Mouse (Mus musculus): Measurements from ENCODE around the gene Cyp2d10.
"Not testable (repeated sequence)": the region's sequence is repeated elsewhere in the genome, so short reads cannot be mapped to it uniquely, and the experiment has no call there.

Cyp2d10 gene

GRCm38 (mm10) chr15:82406981-82407380 is at the start of gene Cyp2d10:
TSS of gene Cyp2d10 (minus strand) at chr15:82407195.
- no peak for DNase-seq (ENCODE audit: low spot score in 2 of 2)

- DNase-seq (ENCODE audit: low spot score in 2 of 2): not testable (repeated sequence)
Measured at GRCm38 (mm10) chr15:82456086-82456790, 49.2 kb upstream of the Cyp2d10 start.

DNA sequence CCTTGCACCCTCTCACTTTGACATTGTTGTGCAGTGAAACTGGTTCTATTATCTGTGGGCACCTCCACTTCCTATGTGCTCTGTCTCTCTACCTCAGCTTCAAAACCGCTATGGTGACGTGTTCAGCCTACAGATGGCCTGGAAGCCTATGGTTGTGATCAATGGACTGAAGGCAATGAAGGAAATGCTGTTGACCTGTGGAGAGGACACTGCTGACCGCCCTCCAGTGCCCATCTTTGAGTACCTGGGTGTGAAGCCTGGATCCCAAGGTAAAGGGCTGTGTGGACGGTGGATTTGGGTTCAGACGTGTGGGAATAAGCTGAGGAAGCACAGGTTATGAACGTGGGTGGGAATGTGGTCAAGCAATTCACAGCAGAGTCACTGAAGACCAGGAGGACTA is 46.5 kb upstream of the Cyp2d10 start:
- DNase-seq (ENCODE audit: low spot score in 2 of 2): not testable (repeated sequence)

- DNase-seq (ENCODE audit: low spot score in 2 of 2): not testable (repeated sequence)
Measured at GRCm38 (mm10) chr15:82452133-82452532, 45.1 kb upstream of the Cyp2d10 start.

DNA sequence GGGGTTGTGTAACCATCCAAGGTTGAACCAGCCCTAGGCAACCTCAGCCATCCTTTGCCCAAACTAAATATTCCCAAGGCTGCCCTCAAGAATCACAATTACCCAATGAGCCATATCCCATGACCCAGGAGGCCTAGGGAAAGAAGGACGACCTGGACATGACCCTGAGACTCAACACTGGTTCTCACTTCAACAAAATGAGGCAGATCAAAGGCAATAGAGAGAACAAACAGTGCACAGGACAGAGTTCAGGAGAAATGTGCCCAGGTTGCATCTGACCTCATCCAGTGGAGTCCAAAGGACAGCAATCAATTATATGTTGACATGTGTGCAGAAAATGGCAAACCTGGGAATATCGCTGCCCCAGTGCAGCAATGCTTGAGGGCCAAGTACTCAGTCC is 43.0 kb upstream of the Cyp2d10 start:
- DNase-seq (ENCODE audit: low spot score in 2 of 2): not testable (repeated sequence)

DNA sequence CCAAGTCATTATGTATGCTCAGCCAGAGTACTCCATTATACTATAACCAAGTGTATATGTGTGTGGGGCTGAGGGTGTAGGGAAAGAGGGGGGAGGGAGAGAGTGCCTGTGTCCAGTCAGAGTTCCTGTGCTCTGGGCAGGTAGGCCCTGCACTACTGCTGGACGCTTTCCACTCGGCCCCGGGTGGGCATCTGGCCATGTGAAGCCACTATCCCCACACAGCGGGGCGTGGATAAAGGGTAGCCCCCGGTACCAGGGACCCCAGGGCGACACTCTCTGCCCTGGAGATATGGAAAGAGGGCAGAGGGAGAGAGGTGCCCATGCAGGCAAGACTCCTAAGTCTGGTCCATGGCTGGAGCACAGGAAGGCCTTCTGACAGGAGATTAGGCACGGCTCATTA is 38.2 kb upstream of the Cyp2d10 start:
- DNase-seq (ENCODE audit: low spot score in 2 of 2): no peak

DNA sequence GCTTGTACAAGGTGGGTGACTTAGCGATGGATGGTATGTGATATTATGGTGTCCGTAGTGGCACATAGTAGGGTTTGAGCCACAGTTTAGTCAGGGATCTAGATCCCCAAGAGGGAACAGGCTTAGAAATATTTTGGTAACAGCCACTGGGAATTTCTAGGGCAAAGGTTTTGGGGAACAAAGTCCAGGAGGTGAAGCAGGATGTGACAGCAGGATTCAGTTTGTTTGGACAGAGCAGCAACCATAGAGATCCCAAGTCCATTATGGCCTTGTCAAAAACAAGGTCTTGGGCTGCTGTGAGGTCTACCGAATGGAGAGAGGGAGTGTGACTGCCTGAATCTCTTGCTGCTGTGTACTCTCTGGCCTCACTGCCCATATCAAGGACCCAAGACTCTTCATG is 36.7 kb upstream of the Cyp2d10 start:
- no peak for DNase-seq (ENCODE audit: low spot score in 2 of 2)

GRCm38 (mm10) chr15:82437975-82438617 is 31.1 kb upstream of the Cyp2d10 start:
- DNase-seq (ENCODE audit: low spot score in 2 of 2): no peak

DNA sequence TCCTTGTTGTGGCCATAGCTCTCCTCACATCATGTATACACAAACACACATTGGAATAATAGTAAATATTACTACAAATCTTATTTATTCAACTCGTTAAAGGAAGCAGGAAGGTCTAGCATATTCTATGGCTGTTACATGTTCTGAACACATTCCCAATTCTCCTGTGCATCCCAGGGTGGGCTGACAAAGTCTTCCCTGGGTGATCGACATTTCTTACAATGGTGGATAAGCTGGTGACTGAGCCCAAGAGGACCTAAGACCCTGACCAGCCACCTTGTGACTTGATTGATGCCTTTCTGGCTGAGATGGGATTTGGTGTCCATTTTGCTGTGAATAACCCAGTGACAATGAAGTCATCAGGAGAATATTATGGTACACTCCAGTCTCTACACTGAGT is 28.6 kb upstream of the Cyp2d10 start:
- DNase-seq (ENCODE audit: low spot score in 2 of 2): no peak

DNA sequence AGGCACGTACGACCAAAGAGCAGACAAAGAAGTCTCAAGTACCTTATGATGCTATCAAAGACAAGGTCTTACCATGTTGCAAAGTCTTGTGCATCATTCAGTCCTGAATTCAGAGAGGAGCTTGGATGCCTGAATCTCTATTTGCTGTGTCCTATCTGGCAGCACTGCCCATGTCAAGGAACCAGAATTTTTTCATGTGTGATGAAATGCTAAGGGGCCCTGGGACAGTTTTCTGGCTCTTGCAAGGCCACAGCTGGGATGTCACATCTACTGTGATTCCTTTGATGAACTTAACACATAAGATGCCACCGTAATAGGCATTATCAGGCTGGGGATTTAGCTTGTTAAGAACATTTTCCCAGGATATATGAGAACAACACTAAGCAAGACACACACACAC is 28.0 kb upstream of the Cyp2d10 start:
- no peak for DNase-seq (ENCODE audit: low spot score in 2 of 2)

DNA sequence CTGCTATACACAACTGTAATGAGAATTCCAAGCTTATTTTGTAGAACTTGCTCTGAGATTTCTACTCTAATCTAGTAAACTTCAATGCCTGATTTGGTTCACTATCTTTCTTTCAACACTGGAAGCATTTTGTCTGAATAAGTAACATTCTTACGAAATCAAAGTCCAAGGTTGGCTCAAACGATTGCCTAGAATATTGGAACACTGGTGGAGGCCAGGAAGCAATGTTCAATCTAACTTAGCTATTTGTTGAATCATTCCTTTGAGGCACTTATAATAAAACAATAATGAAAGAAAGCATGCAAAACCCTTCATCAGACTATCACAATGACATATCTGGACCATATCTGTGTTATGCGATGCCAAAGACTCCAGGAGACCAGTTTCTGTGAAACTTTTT is 27.5 kb upstream of the Cyp2d10 start:
- no peak for DNase-seq (ENCODE audit: low spot score in 2 of 2)

DNA sequence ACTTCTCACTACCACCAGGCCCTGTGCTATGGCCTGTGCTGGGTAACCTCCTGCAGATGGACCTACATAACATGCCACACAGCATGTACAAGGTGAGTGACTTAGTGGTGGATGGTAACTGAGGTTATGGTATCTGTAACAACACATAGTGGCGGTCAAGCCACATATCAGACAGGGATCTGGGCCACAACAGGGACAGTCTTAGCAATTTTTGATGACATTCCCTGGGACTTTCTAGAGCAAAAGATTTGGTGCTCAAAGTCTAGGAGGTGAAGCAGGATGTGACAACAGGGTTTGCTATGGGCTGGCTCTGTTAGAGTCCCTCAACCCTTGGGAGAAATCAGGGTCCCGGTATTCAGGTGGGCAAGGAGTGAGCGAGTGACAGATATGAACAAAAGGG is 26.6 kb upstream of the Cyp2d10 start:
- DNase-seq (ENCODE audit: low spot score in 2 of 2): no peak

DNA sequence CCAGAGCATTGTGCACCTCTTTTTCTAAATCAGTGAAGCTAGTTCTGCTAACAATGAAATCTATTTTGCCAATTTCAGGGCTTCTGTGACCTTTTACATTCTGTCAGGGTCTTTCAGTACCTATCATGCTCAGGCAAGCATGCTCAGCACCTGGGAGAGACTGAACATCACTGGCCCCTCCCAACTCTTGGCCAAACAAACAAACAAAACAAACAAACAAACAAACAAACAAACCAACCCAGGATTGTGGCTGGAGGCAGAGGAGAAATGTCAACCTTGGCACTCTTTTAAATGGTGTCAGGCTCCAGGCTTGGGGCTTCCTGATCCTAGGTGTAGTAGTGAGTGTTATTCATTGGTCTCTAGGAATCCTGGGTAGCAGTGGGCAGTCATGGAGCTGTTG is 26.1 kb upstream of the Cyp2d10 start, which contains the start of gene Cyp2d9:
Gene Cyp2d9, plus strand, starts transcription at position 301 of the 400 bp plus-strand sequence.
- DNase-seq (ENCODE audit: low spot score in 2 of 2): no peak

DNA sequence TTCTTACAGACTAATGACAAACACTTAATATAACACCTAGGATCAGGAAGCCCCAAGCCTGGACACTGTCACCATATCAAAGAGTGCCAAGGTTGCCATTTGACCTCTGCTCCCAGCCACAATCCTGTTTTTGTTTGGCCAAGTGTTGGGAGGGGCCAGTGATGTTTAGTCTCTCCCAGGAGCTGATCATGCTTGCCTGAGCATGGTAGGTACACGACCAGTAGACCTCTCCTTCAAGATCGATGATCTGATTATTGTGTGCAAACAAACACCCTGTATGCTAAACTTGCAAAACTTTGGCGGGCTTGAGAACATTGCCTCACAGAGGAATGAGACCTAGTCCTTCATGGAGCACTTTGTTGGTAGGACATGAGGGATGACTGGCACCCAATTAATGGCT is 16.5 kb upstream of the Cyp2d10 start:
- DNase-seq (ENCODE audit: low spot score in 2 of 2): no peak

GRCm38 (mm10) chr15:82422935-82423334 is 15.9 kb upstream of the Cyp2d10 start:
- no peak for DNase-seq (ENCODE audit: low spot score in 2 of 2)

GRCm38 (mm10) chr15:82418616-82419015 is 11.6 kb upstream of the Cyp2d10 start:
- DNase-seq (ENCODE audit: low spot score in 2 of 2): no peak

DNA sequence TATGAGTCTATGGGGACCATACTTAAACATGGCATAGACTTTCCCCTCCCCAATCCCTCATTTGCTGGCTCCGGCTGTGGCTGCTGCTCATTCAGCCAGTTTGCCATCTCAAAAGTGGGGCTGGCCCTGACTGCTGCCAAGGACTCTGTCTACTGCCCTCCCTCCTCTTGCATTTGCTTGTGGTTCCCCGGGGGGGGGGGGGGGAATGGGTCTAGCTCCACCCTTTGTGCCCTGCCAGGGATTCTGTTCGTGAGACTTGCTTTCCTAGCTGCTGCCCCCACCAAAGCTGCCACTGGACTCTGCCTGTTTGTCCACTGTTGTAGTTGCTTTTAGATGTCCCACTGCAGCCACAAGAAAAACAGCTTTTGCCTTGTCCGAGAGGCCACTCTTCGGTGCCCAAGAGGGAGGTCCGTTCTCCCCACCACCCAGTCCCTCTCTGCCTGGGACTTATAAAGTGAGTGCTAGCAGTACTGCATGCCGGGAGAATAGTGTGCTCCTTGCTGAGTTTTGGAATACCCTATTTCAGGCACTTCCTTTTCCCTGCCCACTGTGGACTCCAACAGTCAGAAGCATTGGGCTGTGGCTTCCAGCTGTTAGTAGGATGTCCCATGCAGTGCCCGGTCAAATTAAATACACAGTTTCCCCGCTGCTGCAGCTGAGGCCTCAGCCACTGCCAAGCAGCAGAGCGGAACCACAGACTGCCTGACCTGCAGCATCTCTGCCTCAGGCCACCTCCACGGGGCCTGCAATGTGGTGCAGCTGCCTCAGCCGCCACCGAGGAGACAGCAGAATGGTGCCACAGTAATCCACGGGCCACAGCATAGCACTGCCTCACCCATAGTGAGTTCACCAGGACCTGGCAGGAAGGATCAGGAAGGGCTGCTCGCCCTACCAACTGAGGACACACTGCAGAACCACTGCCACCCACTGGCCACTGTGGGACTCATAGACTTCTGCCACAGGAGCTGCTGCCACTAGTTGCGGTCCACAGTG is 10.1 kb upstream of the Cyp2d10 start:
- peak; percentile 33 to 89 for DNase-seq (ENCODE audit: low spot score in 2 of 2)

- DNase-seq (ENCODE audit: low spot score in 2 of 2): no peak
Measured at GRCm38 (mm10) chr15:82407536-82407935, 541 bp upstream of the Cyp2d10 start.

DNA sequence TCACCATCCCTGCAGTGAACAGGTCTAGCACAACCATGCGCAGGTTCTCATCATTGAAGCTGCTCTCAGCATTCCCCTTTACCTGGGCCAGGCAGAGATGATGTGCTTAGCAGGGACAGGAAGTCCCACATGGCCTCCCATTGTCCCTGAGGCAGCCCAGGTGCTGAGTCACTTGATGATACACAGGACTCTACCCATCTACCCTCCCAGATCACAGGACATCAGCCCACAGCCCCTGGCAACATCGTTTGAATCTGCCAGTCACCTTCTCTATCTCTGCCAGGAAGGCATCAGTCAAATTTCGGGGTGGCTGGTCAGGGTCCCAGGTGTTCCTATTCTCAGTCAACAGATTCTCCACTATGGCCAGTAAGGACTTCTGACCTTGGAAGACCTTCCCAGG is 2.8 kb downstream of the Cyp2d10 start:
- no peak for DNase-seq (ENCODE audit: low spot score in 2 of 2)

DNA sequence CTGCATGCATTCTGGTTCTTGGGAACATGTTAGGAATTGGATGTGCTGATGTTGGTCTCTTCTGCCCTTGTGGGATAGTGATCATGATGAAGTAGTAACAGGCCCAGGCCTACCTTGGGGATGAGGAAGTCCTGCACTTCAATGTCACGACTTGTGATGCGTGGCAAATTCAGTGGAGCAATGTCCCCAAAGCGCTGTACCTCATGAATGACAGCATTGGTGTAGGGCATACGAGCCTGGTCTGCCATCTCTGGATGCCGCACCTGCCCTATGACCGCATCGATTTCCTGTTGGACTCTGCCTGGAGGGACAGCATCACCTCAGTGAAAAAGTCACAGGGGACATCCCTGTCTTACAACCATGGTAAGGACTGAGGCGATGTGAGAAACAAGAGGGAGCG is 3.4 kb downstream of the Cyp2d10 start:
- DNase-seq (ENCODE audit: low spot score in 2 of 2): no peak

DNA sequence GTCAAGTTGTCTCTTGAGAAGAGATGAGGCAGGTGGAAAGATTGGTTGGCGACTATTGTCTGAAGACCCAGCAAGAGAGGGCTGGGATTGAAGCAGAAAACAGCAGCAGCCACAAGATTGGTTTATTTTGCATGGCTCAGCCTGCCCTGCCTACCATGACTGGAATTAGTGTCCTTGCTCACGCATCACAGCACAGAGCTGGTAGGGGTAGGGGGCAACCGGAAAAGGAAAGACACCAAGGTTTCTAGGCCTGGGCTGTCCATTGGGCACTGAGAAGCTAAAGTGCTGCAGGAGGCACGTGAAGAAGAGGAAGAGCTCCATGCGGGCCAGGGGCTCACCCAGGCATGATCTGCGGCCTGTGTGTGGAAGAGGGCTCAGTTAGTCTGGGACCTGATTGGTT is 4.3 kb downstream of the Cyp2d10 start:
- DNase-seq (ENCODE audit: low spot score in 2 of 2): no peak

DNA sequence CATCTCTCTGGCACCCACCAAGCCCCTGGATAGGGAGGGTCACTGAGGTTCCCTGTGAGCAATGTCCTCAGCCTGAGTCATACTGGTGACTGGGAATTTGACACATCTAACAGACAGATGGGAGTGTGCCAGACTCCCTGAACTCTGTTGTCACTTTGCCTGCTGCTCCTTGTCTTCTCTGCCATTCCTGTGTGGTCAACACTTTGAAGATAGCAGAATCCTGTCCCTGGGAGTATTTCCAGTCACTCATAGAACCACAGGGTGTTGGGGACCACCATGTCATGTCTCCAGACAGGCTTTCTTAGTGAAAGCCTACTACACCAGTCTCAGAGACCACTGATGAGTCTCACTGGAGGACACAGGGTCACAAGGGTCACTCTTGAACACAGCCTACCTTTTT is 4.9 kb downstream of the Cyp2d10 start:
- no peak for DNase-seq (ENCODE audit: low spot score in 2 of 2)

Measured in left cerebral cortex, adult 9 months (tissue).